Mouse (Mus musculus): Measurements from ENCODE around the gene Zfp119b. TPM values are rescaled to one million over a fixed set of nuclear protein-coding genes. Genes with fewer than 3 reads are reported as not detected.
A peak's percentile ranks its signal among the peaks of the same experiment; 100 is the strongest.
"Not testable (repeated sequence)": the region's sequence is repeated elsewhere in the genome, so short reads cannot be mapped to it uniquely, and the experiment has no call there.

Gene Zfp119b
- total RNA-seq, 2 experiments from 2014 or later: 3.1 to 3.7 TPM

DNA sequence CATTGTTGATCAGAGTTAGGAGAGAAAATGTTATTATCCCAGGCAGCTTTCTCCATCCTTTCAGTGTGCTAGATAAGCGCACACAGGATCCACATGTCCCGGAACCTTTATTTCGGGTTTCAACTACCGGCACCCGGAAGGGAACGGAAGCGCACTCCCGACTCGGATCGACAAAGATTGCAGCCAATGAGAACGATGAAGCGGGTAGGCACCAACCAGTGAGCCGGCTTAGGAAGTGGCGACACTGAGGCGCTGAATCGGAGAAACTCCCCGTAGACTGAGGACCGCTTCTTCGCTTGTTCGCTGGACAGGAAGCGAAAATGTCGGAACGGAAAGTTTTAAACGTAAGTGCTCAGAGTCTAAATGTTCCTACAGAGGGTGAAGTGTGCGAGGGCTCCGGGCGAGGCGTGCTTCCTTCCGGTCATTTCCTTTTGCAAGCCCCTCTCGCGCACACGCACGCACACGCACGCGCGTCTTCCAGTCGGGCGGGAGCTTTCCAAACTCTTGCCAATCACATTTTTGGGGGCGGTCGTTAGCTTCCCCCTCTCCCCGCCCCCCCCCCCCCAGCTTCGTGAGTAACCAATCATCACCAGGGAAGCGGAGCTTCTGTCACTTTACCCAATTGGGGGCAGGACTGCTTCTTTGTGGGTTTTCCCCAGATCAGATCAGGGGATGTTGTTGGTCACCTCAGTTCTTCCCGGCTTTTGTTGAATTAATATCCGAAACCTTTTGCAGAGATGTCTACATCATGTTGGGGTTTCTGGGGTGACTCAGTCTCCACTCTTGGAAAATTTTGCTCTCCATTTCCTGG is 9.8 kb upstream of the Zfp119b start, which contains the start of gene Yju2:
TSS of gene Yju2 (plus strand) at position 182 of the 811 bp plus-strand sequence.
- intact Hi-C loops (cut with DNase I; ENCODE audit: low total_unique reads): no loop called here
- peak; percentile 89 for DNase-seq

DNA sequence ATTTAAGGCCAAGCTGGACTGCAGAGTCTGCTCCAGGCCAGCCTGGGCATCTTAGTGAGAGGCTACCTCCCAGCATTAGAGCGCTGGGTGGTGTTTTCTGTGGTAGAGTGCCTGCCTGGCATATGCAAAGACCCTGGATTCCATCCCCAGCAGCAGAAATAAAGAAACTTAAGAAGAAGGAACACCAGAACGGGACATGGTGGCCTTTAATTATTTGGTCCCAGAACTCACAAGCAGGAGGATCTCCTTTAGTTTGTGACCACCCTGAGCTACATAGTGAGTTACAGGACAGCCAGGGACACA is 9.2 kb upstream of the Zfp119b start:
- intact Hi-C loops (cut with DNase I; ENCODE audit: low total_unique reads): no loop called here
- no peak for DNase-seq

DNA sequence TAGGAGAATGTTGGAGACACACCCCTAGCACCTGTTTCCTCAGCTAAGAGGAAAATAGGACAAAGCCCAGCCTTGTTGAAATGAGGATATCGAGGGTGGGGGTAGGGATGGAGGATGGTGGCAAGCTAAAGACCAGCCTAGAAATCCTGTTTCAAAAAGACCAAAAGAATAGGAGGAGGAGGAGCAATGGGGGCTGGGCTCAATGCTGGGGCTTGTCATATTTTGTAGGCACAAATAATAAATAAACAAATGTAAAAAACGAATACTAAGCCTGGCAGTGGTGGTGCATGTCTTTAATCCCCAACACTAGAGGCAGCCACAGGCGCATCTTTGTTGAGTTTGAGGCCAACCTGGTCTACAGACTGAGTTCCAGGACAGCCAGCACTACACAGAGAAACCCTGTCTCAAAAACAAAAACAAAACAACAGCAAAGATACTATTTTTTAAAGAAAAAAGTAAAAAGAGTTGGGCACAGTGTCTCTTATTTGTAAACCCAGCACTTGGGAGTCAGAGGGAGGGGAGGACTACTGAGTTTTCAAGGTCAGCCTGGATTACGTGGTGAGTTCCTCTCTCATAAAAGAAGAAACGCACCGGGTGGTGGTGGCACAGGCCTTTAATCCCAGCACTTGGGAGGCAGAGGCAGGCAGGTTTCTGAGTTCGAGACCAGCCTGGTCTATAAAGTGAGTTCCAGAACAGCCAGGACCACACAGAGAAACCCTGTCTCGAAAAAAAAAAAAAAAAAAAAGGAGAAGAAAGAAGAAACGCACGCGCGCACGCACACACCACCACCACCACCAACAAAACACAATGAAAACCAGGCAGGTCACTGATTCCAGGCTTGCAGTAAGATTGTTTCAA is 8.7 kb upstream of the Zfp119b start:
- no peak for DNase-seq
- intact Hi-C loops (cut with DNase I; ENCODE audit: low total_unique reads): no loop called here

DNA sequence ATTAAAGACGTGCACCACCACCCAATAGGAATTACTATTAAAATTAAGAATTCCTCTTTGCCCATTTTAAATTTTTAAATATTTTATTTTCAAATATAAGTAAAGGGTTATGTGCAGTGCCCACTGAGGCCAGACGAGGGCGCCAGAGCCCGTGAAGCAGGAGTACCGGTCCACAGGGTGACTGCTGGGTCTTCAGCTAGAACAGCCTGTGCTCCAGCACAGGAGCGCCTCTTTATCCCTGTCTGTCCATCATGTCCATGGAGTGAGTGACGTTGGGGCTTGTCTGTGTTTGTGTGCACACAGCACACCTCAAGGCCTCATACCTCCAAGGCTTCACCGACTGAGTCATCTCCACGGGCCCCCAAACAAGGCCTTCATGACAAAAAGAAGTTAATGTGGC is 7.9 kb upstream of the Zfp119b start:
- DNase-seq: peak; percentile 73
- intact Hi-C loops (cut with DNase I; ENCODE audit: low total_unique reads): no loop called here

DNA sequence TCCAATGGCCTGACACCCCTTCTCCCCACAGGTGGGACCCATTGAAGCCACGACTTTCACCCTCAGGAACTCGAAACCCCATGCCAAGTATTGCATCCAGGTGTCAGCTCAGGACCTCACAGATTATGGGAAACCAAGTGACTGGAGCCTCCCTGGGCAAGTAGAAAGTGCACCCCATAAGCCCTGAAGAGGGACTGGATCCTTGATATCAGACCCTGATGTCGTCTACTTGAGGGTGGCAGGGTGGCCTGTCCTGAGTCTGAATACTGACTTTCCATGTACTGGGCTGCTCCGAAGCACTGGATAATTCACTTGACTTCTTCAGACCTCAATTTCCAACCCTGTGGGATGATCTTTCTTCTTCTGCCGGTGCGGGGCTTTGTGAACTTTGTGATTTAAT is 7.3 kb upstream of the Zfp119b start:
- intact Hi-C loops (cut with DNase I; ENCODE audit: low total_unique reads): no loop called here
- no peak for DNase-seq

DNA sequence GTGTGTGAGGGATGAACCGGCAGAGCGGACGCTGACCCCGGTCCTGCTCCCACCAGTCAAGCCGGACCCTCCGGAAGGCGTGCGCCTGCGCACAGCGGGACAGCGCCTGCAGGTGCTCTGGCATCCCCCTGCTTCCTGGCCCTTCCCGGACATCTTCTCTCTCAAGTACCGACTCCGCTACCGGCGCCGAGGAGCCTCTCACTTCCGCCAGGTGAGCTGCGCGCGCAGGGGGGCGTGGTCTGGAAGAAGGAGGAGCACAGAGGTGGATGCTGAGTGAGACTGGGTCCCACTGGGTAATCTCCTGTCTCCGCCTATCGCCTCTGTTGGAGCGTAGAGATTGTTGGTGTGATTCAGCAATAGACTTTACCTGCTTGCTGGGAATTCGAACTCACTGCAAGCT is 6.8 kb upstream of the Zfp119b start:
- intact Hi-C loops (cut with DNase I; ENCODE audit: low total_unique reads): no loop called here
- DNase-seq: no peak

DNA sequence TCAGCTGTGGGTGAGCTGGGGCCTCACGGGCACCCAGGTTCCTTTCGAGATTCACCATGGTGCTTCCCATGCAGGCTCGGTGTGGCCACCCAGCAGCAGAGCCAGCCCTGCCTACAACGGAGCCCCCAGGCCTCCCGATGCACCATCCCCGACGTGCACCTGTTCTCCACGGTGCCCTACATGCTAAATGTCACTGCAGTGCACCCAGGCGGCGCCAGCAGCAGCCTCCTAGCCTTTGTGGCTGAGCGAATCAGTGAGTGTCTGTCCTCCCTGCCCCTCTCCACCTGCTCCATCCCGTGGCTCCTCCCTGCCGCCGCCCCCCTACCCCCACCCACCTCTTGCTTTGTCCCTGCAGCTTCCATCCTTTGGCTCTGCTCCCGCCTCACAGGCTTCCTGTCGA is 4.9 kb upstream of the Zfp119b start:
- intact Hi-C loops (cut with DNase I; ENCODE audit: low total_unique reads): no loop called here

DNA sequence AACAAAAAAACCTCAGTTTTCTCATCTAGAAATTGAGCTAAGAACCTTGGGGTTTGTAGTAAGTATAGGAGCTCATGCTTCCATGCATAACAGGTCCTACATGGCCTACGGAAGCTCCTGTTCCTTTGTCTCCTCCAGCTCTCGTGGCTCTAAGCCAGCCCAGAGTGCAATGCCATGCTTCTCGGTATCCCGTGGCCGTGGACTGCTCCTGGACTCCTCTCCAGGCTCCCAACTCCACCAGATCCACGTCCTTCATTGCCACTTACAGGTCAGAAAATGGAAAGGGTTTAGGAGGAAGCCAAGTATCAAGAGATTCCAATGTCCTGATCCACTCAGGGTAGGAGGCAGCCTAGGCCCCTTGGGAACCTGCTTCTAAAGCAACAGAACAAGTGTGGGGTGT is 4.5 kb upstream of the Zfp119b start:
- DNase-seq: no peak
- intact Hi-C loops (cut with DNase I; ENCODE audit: low total_unique reads): no loop called here

More for the DNA sequence above, 4.9 kb upstream of the Zfp119b start:
- no peak for DNase-seq

DNA sequence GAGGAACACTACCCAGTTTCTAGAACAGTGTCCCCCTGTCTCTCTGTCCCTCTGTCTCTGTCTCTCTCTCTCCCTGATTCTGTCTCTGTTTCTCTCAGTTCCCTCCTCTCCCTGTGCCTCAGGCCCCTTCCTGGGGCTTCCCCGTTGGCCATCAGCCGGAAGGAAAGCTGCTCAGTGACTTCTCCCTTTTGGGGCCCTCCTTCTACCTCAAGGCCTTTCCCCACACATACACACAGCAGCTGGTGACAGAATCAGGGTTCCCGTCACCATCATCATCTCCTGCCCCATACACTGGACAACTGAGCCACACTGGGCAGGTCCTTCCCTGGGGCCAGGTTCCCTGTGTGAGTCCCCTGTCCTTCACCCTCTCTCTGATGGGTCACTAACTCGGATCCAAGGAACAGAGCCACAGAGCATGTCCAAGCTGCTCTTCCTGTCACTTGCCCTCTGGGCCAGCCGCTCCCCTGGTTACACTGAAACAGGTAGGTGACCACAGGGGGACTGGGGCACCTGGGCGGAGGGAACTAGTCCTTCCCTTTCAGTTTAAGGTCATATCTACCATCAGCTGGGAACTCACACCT is 3.2 kb upstream of the Zfp119b start, which contains the start of gene Ebi3:
TSS of gene Ebi3 (plus strand) at position 194 of the 581 bp plus-strand sequence.
- intact Hi-C loops (cut with DNase I; ENCODE audit: low total_unique reads): no loop called here
- DNase-seq: no peak

DNA sequence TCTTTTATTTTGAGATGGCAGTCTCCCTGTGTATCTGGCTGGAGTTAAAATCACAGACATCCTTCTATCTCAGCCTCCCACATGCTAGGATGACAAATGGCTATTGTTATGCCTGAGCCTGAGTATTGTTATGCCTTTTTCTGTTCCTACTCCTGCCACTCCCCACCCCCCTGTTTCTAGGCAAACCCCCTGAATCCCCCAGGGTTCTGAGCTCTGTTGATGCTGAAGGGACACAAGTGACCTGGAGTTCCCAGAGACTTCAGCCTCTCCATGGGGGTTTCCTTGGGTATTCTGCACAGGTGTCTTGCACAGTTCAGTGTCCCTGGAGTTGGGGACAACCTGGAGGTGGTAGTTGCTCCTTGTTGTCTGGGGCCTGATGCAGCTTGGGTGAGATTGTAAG is 2.7 kb upstream of the Zfp119b start:
- DNase-seq: no peak
- intact Hi-C loops (cut with DNase I; ENCODE audit: low total_unique reads): no loop called here

DNA sequence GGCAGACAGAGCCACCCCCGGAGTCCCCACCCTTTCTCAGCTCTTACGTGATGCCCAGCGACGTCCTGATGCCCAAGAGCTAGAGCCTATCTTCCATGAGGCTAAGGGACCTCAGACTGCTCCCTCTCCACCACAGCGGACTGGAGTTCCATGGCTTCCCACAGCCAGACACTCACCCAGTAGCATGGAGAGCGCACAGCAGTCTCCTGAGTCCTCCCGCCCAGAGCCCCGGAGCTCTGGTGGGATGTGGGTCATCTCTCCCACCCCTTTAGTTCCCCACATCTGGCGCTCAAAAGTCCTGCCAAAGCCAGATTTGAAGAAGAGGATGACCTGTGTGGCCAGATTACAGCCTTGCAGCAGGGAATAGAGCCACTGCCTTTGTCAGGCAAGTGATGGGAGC is 1.3 kb upstream of the Zfp119b start:
- no peak for DNase-seq

DNA sequence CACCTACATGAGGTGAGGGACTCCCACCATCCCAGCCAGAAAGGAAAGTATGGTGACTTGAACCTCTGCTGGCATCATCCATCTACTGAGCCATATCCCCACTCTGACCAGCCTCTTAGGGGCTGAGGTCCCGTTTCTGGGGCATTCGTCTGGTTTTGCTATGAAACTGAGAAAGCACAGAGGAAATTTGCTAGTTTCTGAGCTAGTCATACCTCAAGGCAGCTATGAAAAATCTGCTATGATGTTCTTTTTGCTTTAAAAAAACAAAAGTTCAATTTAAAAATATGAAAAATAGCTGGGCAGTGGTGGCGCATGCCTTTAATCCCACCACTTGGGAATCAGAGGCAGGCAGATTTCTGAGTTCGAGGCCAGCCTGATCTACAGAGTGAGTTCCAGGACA is 653 bp downstream of the Zfp119b start:
- no peak for DNase-seq
- intact Hi-C loops (cut with DNase I; ENCODE audit: low total_unique reads): no loop called here

More for the DNA sequence above, 1.3 kb upstream of the Zfp119b start:
- intact Hi-C loops (cut with DNase I; ENCODE audit: low total_unique reads): no loop called here

DNA sequence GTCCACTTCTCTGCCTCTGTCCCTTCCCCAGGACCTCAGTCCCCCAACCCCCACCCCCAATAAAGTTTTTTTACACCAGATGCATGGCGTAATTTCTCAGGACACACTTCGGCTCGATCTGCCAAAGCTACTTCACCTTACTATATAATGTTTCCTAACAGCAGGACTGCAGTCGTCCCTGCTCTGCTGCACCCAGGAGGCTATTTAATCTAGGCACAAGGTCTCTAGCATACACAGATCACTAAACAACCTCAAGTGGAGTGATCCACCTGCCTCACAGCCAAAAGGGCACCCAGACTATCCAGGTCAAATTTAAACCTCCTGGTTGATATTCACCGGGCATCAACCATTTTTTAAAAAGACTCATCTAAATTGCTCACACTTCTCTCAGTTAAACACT is 3.6 kb downstream of the Zfp119b start:
- intact Hi-C loops (cut with DNase I; ENCODE audit: low total_unique reads): no loop called here
- no peak for DNase-seq

DNA sequence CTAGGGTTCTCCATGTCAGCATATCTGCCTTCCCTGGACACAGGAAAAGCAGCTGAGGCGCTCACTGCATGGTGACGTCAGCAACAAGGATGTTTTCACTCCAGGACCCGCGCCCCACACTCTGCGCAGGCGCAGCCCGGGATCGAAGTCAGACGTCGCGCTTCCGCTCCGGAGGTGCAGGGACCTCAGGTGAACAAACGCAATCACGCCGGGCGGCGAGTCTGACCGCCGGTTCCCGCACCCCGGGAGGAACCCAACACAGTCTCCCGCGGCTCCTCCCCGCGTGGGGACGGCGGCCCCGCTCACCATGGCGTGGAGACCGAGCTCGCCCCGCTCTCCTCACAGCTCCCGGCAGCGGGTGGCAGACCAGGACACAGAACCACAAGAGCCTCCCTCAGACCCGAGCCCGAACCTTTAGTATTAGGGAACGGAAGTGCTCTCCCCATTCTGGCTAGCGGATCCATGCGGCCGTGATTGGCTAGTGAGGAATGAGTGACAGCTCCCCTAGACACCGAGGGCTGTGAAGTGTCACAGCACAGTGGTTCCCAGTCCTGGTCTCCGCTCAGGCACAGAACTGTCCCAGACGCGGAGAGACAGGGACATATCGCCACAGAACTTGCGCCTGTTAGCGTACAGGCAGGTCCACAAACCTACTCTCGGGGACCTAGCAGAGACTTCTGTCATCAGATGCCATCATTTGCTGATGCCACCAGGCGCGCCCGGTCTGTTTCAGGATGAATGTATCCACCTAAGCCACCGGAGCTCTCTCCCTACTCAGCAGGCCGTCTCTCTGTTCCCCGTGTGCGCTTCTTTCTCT is 4.2 kb downstream of the Zfp119b start:
- peak; percentile 92 for DNase-seq
- intact Hi-C loops (cut with DNase I; ENCODE audit: low total_unique reads): not testable (repeated sequence)

DNA sequence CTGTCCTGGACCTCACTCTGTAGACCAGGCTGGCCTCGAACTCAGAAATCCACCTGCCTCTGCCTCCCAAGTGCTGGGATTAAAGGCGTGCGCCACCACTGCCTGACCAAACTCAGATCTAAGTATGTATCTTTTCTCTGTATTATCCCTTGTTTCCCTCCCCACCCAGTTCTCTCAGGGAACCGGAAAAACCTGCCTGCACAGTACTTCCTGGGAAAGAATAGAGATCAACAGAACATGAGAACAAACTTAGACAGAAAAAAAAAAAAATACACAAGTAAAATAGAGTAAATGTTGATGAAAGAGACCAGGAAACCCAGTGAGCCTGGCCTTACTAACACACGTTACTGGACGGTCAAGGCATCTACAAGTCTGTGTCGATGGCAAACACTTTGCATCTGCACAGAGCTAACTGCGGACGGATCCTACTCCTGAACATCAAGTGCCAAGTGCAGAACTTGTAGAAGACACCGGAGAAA is 4.9 kb downstream of the Zfp119b start:
- intact Hi-C loops (cut with DNase I; ENCODE audit: low total_unique reads); DNase-seq: not testable (repeated sequence)

DNA sequence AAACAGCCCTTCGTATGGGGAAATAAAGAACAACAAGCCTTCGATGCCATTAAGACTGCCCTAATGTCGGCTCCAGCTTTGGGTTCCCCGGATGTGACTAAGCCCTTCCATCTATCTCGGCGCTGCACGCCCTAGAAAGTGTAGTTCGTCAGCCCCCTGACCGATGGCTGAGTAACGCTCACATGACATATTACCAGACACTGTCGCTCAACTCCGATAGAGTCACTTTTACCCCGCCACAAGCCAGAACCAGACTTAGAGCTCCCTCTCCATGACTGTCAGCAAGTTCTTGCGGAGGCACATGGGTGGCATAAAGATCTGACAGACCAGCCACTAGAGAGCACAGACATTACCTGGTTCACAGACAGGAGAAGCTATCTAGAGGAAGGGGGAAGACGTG is 16.1 kb downstream of the Zfp119b start:
- DNase-seq: no peak
- intact Hi-C loops (cut with DNase I; ENCODE audit: low total_unique reads): no loop called here

DNA sequence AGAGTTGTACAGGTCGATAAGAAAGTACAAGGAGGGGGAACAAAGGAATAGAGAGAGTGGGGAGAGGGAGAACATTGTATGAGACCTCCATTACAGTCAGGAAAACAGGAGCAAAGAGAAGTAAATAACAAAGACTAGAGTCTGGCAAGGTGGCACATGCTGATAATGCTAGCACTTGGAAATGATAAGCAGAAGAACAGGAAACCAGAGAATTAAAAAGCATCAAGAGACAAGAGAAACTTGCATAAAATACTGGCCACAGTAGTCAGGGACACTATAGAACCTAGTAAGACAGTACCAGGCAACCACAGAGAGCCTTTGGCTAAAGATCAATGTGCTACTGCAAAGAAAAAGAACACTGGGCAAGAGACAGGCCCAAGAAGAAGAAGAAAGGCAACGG is 16.7 kb downstream of the Zfp119b start:
- intact Hi-C loops (cut with DNase I; ENCODE audit: low total_unique reads): no loop called here
- no peak for DNase-seq

DNA sequence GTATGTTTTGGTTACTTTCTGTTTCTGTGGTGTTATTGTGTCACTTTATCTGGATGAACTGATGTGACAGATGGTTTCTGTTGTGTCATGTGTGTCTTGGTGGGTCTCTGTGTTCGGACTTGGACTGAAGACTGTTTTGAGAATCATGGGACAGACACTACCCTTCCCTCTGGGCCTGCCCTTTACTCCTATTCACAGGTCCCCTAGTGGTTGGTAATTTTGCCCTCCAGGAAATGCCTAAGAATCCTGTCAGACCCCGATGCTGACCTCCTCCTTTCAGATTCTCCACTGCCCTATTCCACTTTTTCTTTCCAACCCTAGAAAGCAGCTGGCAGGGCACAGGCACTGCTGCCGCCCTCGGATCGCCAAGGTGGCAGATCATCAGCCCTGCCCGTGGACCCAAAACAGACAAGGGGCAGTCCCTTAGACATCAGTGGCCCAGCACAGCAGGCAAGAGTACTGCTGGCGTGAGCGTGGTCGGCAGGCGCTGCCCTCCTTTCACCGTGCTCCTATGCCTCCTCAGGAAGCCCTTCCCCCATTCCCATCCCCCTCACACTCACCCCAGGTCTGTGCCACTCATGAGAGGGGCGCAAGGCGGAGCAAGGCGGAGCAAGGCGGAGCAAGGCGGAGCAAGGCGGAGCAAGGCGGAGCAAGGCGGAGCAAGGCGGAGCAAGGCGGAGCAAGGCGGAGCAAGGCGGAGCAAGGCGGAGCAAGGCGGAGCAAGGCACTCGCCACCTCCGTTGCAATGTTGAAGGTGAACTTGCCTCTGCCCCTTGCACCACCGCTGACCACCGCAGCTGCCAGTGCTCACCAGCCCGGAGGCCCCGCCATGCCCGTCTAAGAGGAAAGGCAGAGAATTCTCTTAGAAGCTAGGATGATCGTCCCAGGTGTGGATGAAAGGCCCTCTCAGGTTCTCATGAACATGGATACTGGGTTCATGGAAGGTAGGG is 17.5 kb downstream of the Zfp119b start:
- intact Hi-C loops (cut with DNase I; ENCODE audit: low total_unique reads): no loop called here
- DNase-seq: no peak

All from gastrocnemius, postnatal 14 days (tissue).